Mouse (Mus musculus) stomach, postnatal 0 days (tissue): ENCODE results near the gene Upb1. TPM values are rescaled to one million over a fixed set of nuclear protein-coding genes. Genes with fewer than 3 reads are reported as not detected.

Experiments used
- ATAC-seq: fragments of 200-750 bp; cut with Nextera tagmentation; 2 replicates; pipeline ENCODE4 v1.8.0; 2017; ENCODE audit not compliant: low FRiP score, low TSS enrichment
- DNase-seq: peaks from one replicate; pipeline ENCODE4 v3.0.0-alpha.2; 2016; ENCODE audit warnings: low spot score
- H3K27ac ChIP-seq: fragments of 300-500 bp; sonication (generic); replicated peaks from 2 replicates; pipeline ENCODE4 v1.5.1; 2014; ENCODE audit warnings: mild to moderate bottlenecking, control low read depth
- H3K27me3 ChIP-seq: fragments of 300-500 bp; sonication (generic); 2 replicates; pipeline ENCODE4 v1.6.1; 2014; ENCODE audit warnings: low read length; ENCODE audit not compliant: control insufficient read depth, insufficient read depth
- H3K36me3 ChIP-seq: fragments of 300-500 bp; sonication (generic); 2 replicates; pipeline ENCODE4 v1.6.1; 2014; ENCODE audit warnings: low read length, mixed read lengths; ENCODE audit not compliant: control insufficient read depth, insufficient read depth
- H3K4me1 ChIP-seq: fragments of 300-500 bp; sonication (generic); replicated peaks from 2 replicates; pipeline ENCODE4 v1.6.1; 2014; ENCODE audit warnings: antibody characterized with exemption; ENCODE audit not compliant: control insufficient read depth, insufficient read depth
- H3K4me2 ChIP-seq: fragments of 300-500 bp; sonication (generic); replicated peaks from 2 replicates; pipeline ENCODE4 v1.6.1; 2014; ENCODE audit warnings: low read depth, mild to moderate bottlenecking, control low read depth, moderate library complexity
- H3K4me3 ChIP-seq: fragments of 300-500 bp; sonication (generic); 2 replicates; pipeline ENCODE4 v1.5.1; 2014; ENCODE audit warnings: low read depth, low read length, control low read depth
- H3K9ac ChIP-seq: fragments of 300-500 bp; sonication (generic); 2 replicates; pipeline ENCODE4 v1.6.1; 2014; ENCODE audit warnings: mild to moderate bottlenecking, low read length, control low read depth, mixed read lengths
- H3K9me3 ChIP-seq: fragments of 300-500 bp; sonication (generic); 2 replicates; pipeline ENCODE4 v1.6.1; 2016; ENCODE audit warnings: low read length; ENCODE audit not compliant: control insufficient read depth
- CTCF ChIP-seq: IDR thresholded peaks from 2 replicates; pipeline ENCODE4 v1.5.1; 2016; ENCODE audit warnings: antibody characterized with exemption, low read depth, mild to moderate bottlenecking, moderate library complexity
- EP300 ChIP-seq: optimal IDR thresholded peaks from 2 replicates; pipeline ENCODE3; 2016; ENCODE audit warnings: antibody characterized with exemption
- WGBS: fragments of 180-500 bp; shearing (Covaris S2); extraction: QIAGEN DNeasy Blood & Tissue Kit; methylation state at CpG from one replicate; pipeline ENCODE4 v1.1.7; 2014; 5-methylcytosine and 5-hydroxymethylcytosine counted together
- polyA plus RNA-seq: library from polyadenylated mRNA; unstranded; fragments of >200 nt; fragmentation: Nextera tagmentation; extraction: Ambion mirVana; gene quantifications from 2 replicates; pipeline ENCODE4 v1.2.1, GENCODE M21; 2015

Gene Upb1
- polyA plus RNA-seq, 1 experiment from 2014 or later = 3.8 TPM

DNA sequence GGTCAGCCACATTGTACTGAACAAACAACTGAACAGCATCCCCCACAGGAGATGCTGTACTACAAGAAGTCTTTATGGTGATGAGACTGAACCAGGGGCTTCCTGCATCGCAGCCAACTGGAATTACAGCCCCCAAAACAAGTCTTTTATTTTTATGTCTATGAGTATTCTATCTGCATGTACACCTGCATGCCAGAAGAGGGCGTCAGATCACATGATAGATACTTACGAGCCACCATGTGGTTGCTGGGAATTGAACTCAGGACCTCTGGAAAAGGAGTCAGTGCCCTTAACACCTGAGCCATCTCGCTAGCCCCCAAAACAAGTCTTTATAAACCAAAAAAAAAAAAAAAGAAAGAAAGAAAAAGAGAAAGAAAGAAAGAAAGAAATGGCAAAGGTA, 42.1 kb downstream of the Upb1 start:
- no peak for ATAC-seq
- no peak overlapping the region for H3K4me2 ChIP-seq
- 86% methylated on average over 4 of the region's 4 CpGs for WGBS

DNA sequence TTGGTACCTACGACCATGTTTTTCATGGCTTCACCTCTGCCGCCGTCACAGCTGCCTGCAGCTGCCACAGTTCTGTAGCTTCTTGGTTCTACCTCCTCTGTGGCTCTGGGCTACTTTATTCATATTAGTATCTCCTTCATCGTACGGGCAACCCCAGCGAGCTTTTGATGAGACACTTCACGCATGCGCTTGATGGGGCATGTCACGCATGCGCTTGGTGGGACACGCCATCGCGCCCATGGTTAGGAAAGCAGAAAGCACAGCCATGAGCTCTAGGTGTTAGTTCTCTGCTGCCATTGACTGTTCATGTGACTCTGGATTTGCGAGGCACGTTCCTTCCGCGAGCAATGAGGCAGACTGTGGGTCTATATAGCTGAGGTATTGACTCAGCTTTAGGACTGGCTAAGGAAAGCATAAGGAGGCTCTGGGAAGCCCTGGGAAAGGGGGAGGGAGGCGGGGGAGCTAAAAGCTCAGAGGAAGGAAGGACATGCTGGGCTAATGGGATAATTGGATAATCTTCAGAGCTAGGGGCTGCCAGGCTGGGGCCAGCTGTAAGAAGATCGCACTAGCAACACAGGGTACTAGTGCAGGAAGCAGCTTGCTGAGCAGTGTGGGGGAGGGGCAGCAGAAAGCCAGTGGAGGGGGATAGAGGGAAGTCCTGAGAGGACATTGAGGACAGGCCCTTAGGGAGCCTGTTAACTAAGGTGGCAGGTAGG, 43.4 kb downstream of the Upb1 start:
- no peaks in the 10 kb centered on the region for H3K36me3 ChIP-seq
- H3K4me1 ChIP-seq = no peaks in the 10 kb centered on the region; the same call in 1 of the 2 replicates
- no peaks in the 10 kb centered on the region for H3K9me3 ChIP-seq
- no peak overlapping the region for H3K4me3 ChIP-seq
- WGBS = 74% methylated on average over 19 of the region's 19 CpGs
- no peaks in the 10 kb centered on the region for H3K27me3 ChIP-seq
- DNase-seq (no peak), ATAC-seq (0 out of 2 replicates have a peak, but pooled peaks have one; percentile 19)
- H3K9ac ChIP-seq = no peak overlapping the region
- no peak overlapping the region for H3K4me2 ChIP-seq
- TF ChIP-seq CTCF (no peak), EP300 (no peak)
- no peak overlapping the region for H3K27ac ChIP-seq

More for the DNA sequence above, 42.1 kb downstream of the Upb1 start:
- H3K36me3 ChIP-seq = no peaks in the 10 kb centered on the region
- no peaks in the 10 kb centered on the region for H3K9me3 ChIP-seq
- no peak for TF ChIP-seq EP300
- TF ChIP-seq CTCF = peak; percentile 27
- H3K4me1 ChIP-seq = no peaks in the 10 kb centered on the region; the same call in 1 of the 2 replicates
- no peak overlapping the region for H3K4me3 ChIP-seq
- no peak for DNase-seq
- no peak overlapping the region for H3K27ac ChIP-seq
- no peak overlapping the region for H3K9ac ChIP-seq
- no peaks in the 10 kb centered on the region for H3K27me3 ChIP-seq

DNA sequence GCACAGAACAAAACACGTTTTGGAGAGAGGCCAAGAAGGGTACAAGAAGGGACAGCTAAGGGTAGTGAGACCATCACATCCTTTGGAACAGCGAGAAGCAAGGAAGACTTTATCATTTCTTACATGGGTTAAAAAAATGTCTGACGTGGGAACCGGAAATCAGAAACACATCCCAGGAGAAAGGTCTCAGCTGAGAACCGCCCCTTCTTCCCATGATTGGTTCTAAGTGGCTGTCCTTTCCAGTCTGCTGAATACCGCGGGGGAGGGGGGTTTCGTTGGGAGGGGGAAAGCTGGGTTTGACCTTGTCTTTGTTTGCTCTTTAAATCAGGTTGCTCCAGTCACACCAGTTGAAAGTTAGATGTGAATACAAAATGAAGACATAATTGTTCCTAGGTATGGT, 44.1 kb downstream of the Upb1 start:
- no peak overlapping the region for H3K4me3 ChIP-seq
- no peak overlapping the region for H3K4me2 ChIP-seq
- H3K9ac ChIP-seq = no peak overlapping the region
- ATAC-seq (no peak), DNase-seq (no peak)
- H3K9me3 ChIP-seq = no peaks in the 10 kb centered on the region
- no peaks in the 10 kb centered on the region for H3K27me3 ChIP-seq
- H3K36me3 ChIP-seq = no peaks in the 10 kb centered on the region
- H3K4me1 ChIP-seq = no peaks in the 10 kb centered on the region; the same call in 1 of the 2 replicates
- no peak for TF ChIP-seq EP300
- TF ChIP-seq CTCF = no peak
- no peak overlapping the region for H3K27ac ChIP-seq
- WGBS = 29% methylated on average over 8 of the region's 8 CpGs

DNA sequence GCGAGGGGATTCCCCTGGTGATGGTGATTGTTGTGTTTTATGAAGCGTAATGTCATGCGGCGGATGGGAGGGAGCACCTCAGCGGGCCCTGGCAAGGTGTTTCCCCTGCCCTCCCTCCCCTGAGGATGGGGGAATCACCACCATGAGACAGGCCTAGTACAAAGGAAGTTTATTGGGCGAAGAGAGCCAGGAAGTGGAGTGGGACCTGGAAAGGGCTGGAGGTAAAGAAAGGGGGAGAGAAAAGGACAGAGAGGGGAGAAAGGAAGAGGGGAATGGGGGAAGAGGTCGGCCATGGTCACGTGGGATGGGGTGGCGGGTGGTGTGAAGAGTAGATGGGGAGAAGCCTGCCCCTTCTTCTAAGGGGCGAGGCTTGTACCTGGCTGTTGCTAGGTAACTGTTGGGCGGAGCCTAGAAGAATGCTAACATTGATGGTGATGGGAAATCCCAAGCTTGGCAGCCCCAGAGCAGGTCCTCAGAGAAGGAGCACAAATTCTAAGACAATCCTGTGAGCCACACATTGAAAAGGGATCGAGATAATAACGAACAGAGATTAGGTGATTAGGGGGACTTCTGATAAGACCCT, 45.7 kb downstream of the Upb1 start:
- Histone ChIP-seq H3K9ac (no peak overlapping the region), H3K4me2 (no peak overlapping the region), H3K36me3 (no peaks in the 10 kb centered on the region), H3K4me1 (no peaks in the 10 kb centered on the region; the same call in 1 of the 2 replicates), H3K9me3 (no peaks in the 10 kb centered on the region), H3K27me3 (no peaks in the 10 kb centered on the region), H3K27ac (no peak overlapping the region), H3K4me3 (no peak overlapping the region)
- DNase-seq (no peak), ATAC-seq (no peak)
- TF ChIP-seq CTCF (no peak), EP300 (no peak)
- 68% methylated on average over 13 of the region's 13 CpGs for WGBS

DNA sequence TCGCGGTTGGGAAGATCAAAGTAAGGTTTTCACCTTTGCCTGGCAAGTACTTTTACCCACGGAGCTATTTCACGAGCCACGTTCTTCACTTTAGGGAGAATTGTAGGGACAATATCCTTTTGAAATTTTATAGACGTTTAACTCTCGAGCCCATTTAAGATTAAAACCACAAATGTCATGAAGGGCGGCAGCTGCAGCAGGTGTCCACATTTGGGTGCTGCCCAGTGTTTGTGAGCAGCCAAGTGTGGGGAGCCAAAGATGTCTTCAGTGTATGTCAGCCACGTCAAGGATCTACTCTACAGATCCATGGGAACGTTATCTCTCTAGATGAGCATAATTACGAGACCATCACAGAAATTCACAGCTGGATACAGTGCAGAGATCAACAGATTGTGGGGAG, 46.6 kb downstream of the Upb1 start:
- 85% methylated on average over 11 of the region's 11 CpGs for WGBS
- Histone ChIP-seq H3K27me3 (no peaks in the 10 kb centered on the region), H3K4me3 (no peak overlapping the region), H3K27ac (no peak overlapping the region), H3K4me2 (no peak overlapping the region), H3K9me3 (no peaks in the 10 kb centered on the region), H3K9ac (no peak overlapping the region), H3K36me3 (no peaks in the 10 kb centered on the region), H3K4me1 (no peaks in the 10 kb centered on the region; the same call in 1 of the 2 replicates)
- ATAC-seq = no peak
- DNase-seq = no peak
- no peak for TF ChIP-seq EP300
- no peak for TF ChIP-seq CTCF

DNA sequence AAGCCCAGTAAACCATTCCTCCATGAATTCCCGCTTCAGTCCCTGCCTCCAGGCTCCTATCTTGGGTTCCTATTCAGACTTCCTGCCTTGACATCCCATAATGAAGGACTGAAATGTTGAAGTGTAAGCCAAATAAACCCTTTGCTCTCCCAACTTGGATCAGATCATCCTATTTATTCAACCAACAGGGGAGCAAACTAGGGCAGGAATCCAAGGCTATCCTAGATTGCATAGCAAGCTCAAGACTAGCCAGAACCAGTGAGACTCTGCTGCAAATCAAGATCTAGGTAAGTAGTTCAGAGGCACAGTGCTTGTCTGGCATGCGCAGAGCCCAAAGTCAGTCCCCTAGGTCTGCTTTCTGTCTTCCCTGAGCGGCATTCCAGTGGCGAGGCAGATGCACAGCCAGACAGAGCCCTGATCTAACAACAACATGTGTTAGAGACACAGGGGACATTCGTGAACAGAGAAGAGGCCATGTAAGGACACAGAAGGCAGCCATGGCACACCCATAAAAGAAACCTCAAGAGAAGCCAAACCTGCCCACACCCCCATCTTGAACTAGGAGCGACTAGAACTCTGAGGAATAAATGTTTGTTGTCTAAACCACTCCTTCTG, 48.0 kb downstream of the Upb1 start:
- Histone ChIP-seq H3K9me3 (no peaks in the 10 kb centered on the region), H3K27ac (no peak overlapping the region), H3K9ac (no peak overlapping the region), H3K4me1 (no peaks in the 10 kb centered on the region; the same call in 1 of the 2 replicates), H3K4me2 (no peak overlapping the region), H3K36me3 (no peaks in the 10 kb centered on the region), H3K4me3 (no peak overlapping the region), H3K27me3 (no peaks in the 10 kb centered on the region)
- no peak for DNase-seq
- 72% methylated on average over 6 of the region's 6 CpGs for WGBS
- TF ChIP-seq EP300 (no peak), CTCF (no peak)
- peak; percentile 38; the same call in 1 of the 2 replicates for ATAC-seq
